Mouse (Mus musculus) hindbrain, embryonic 13.5 days (tissue): ENCODE measurements around the gene Cmc1. TPM values are rescaled to one million over a fixed set of nuclear protein-coding genes. Genes with fewer than 3 reads are reported as not detected.

ENCODE experiments used
- ATAC-seq: fragments of 200-750 bp; cut with Nextera tagmentation; 2 replicates; pipeline ENCODE4 v1.8.0; 2017; ENCODE audit warnings: moderate TSS enrichment; ENCODE audit not compliant: low FRiP score
- H3K27ac ChIP-seq: fragments of 300-500 bp; sonication (generic); 2 replicates; pipeline ENCODE4 v1.5.1; 2015; ENCODE audit warnings: inconsistent platforms, mild to moderate bottlenecking, moderate library complexity
- H3K27me3 ChIP-seq: fragments of 300-500 bp; sonication (generic); 2 replicates; pipeline ENCODE4 v1.6.1; 2015; ENCODE audit warnings: mild to moderate bottlenecking, inconsistent platforms
- H3K36me3 ChIP-seq: fragments of 300-500 bp; sonication (generic); 2 replicates; pipeline ENCODE4 v1.6.1; 2015; ENCODE audit warnings: mild to moderate bottlenecking, inconsistent platforms
- H3K4me1 ChIP-seq: fragments of 300-500 bp; sonication (generic); replicated peaks from 2 replicates; pipeline ENCODE4 v1.6.1; 2015; ENCODE audit warnings: inconsistent platforms
- H3K4me2 ChIP-seq: fragments of 300-500 bp; sonication (generic); 2 replicates; pipeline ENCODE4 v1.6.1; 2015; ENCODE audit warnings: inconsistent platforms, mild to moderate bottlenecking, moderate library complexity
- H3K4me3 ChIP-seq: fragments of 300-500 bp; sonication (generic); 2 replicates; pipeline ENCODE4 v1.5.1; 2015; ENCODE audit warnings: mild to moderate bottlenecking, inconsistent platforms
- H3K9ac ChIP-seq: fragments of 300-500 bp; sonication (generic); 2 replicates; pipeline ENCODE4 v1.6.1; 2015; ENCODE audit warnings: mild to moderate bottlenecking, inconsistent platforms
- H3K9me3 ChIP-seq: fragments of 300-500 bp; sonication (generic); 2 replicates; pipeline ENCODE4 v1.6.1; 2016; ENCODE audit warnings: inconsistent platforms
- WGBS: fragments of 180-500 bp; shearing (Covaris S2); methylation state at CpG from one replicate; pipeline ENCODE4 v1.1.7; 2015; 5-methylcytosine and 5-hydroxymethylcytosine counted together
- polyA plus RNA-seq: library from polyadenylated mRNA; unstranded; fragments of >200 nt; fragmentation: Nextera tagmentation; extraction: Ambion mirVana; gene quantifications from 2 replicates; pipeline ENCODE4 v1.2.1, GENCODE M21; 2015

Cmc1 gene
- polyA plus RNA-seq, result 39.5 and 43.5 TPM in 2 replicates

- Histone ChIP-seq H3K4me1 (peaks cover 23% of the 10 kb centered on the region), H3K9ac (peak within 1 kb of the TSS; percentile 87), H3K27me3 (no peaks in the 10 kb centered on the region), H3K27ac (peak within 1 kb of the TSS; percentile 88), H3K9me3 (no peaks in the 10 kb centered on the region), H3K4me2 (peak within 1 kb of the TSS; percentile 67), H3K4me3 (peak within 1 kb of the TSS; percentile 77), H3K36me3 (no peaks in the 10 kb centered on the region)
- WGBS, result 2% methylated on average over 56 of the region's 58 CpGs
- ATAC-seq, result peak; percentile 98
Observed at GRCm38 (mm10) chr9:118149407-118150402, at the start of gene Cmc1. Cmc1 (minus strand) TSS chr9:118150177.

GRCm38 (mm10) chr9:118198557-118198956, 48.6 kb upstream of the Cmc1 start:
- 100% methylated on average over 1 of the region's 1 CpGs for WGBS
- Histone ChIP-seq H3K27me3 (no peaks in the 10 kb centered on the region), H3K36me3 (no peaks in the 10 kb centered on the region), H3K4me1 (no peaks in the 10 kb centered on the region), H3K27ac (no peak overlapping the region), H3K4me2 (no peak overlapping the region), H3K9ac (no peak overlapping the region), H3K4me3 (no peak overlapping the region), H3K9me3 (no peaks in the 10 kb centered on the region)
- no peak for ATAC-seq

GRCm38 (mm10) chr9:118196661-118197390, 46.8 kb upstream of the Cmc1 start:
- Histone ChIP-seq H3K4me3 (no peak overlapping the region), H3K27me3 (no peaks in the 10 kb centered on the region), H3K4me2 (no peak overlapping the region), H3K36me3 (no peaks in the 10 kb centered on the region), H3K4me1 (no peaks in the 10 kb centered on the region), H3K9ac (no peak overlapping the region), H3K9me3 (no peaks in the 10 kb centered on the region), H3K27ac (no peak overlapping the region)
- no peak for ATAC-seq
- 85% methylated on average over 9 of the region's 9 CpGs for WGBS

- H3K36me3 ChIP-seq, result no peaks in the 10 kb centered on the region
- no peak overlapping the region for H3K9ac ChIP-seq
- H3K27ac ChIP-seq, result no peak overlapping the region
- H3K4me1 ChIP-seq, result no peaks in the 10 kb centered on the region
- H3K27me3 ChIP-seq, result no peaks in the 10 kb centered on the region
- no peak for ATAC-seq
- no peak overlapping the region for H3K4me2 ChIP-seq
- H3K4me3 ChIP-seq, result no peak overlapping the region
- WGBS, result 83% methylated on average over 1 of the region's 1 CpGs
- H3K9me3 ChIP-seq, result no peaks in the 10 kb centered on the region
Observed at GRCm38 (mm10) chr9:118193263-118193662, 43.3 kb upstream of the Cmc1 start.

GRCm38 (mm10) chr9:118191276-118191675, 41.3 kb upstream of the Cmc1 start:
- no peak for ATAC-seq

GRCm38 (mm10) chr9:118188374-118188773, 38.4 kb upstream of the Cmc1 start:
- Histone ChIP-seq H3K9me3 (no peaks in the 10 kb centered on the region), H3K4me3 (no peak overlapping the region), H3K27me3 (no peaks in the 10 kb centered on the region), H3K9ac (no peak overlapping the region), H3K4me2 (no peak overlapping the region), H3K27ac (no peak overlapping the region), H3K36me3 (no peaks in the 10 kb centered on the region), H3K4me1 (no peaks in the 10 kb centered on the region)
- ATAC-seq, result no peak
- WGBS, result 97% methylated on average over 6 of the region's 6 CpGs

More at GRCm38 (mm10) chr9:118191276-118191675, 41.3 kb upstream of the Cmc1 start:
- no peak overlapping the region for H3K4me3 ChIP-seq
- H3K27ac ChIP-seq, result no peak overlapping the region
- H3K4me2 ChIP-seq, result no peak overlapping the region
- WGBS, result 82% methylated on average over 10 of the region's 10 CpGs
- H3K9ac ChIP-seq, result no peak overlapping the region
- no peaks in the 10 kb centered on the region for H3K36me3 ChIP-seq
- H3K9me3 ChIP-seq, result no peaks in the 10 kb centered on the region
- H3K4me1 ChIP-seq, result no peaks in the 10 kb centered on the region
- H3K27me3 ChIP-seq, result no peaks in the 10 kb centered on the region

- Histone ChIP-seq H3K4me2 (no peak overlapping the region), H3K4me3 (no peak overlapping the region), H3K27me3 (no peaks in the 10 kb centered on the region), H3K36me3 (no peaks in the 10 kb centered on the region), H3K9me3 (no peaks in the 10 kb centered on the region), H3K9ac (no peak overlapping the region), H3K27ac (no peak overlapping the region), H3K4me1 (no peaks in the 10 kb centered on the region)
- 80% methylated on average over 7 of the region's 7 CpGs for WGBS
- ATAC-seq, result no peak
Observed at GRCm38 (mm10) chr9:118187420-118187819, 37.4 kb upstream of the Cmc1 start.

- WGBS, result 80% methylated on average over 10 of the region's 10 CpGs
- Histone ChIP-seq H3K27ac (no peak overlapping the region), H3K4me2 (no peak overlapping the region), H3K36me3 (no peaks in the 10 kb centered on the region), H3K4me1 (no peaks in the 10 kb centered on the region), H3K4me3 (no peak overlapping the region), H3K9me3 (no peaks in the 10 kb centered on the region), H3K27me3 (no peaks in the 10 kb centered on the region), H3K9ac (no peak overlapping the region)
- ATAC-seq, result no peak
Observed at GRCm38 (mm10) chr9:118186776-118187175, 36.8 kb upstream of the Cmc1 start.

- H3K4me1 ChIP-seq, result no peaks in the 10 kb centered on the region
- H3K27ac ChIP-seq, result no peak overlapping the region
- H3K27me3 ChIP-seq, result no peaks in the 10 kb centered on the region
- H3K9me3 ChIP-seq, result no peaks in the 10 kb centered on the region
- no peak overlapping the region for H3K9ac ChIP-seq
- ATAC-seq, result no peak
- no peak overlapping the region for H3K4me2 ChIP-seq
- no peak overlapping the region for H3K4me3 ChIP-seq
- 88% methylated on average over 18 of the region's 18 CpGs for WGBS
- no peaks in the 10 kb centered on the region for H3K36me3 ChIP-seq
Observed at GRCm38 (mm10) chr9:118179136-118180025, 29.4 kb upstream of the Cmc1 start.

- 91% methylated on average over 3 of the region's 3 CpGs for WGBS
- no peaks in the 10 kb centered on the region for H3K27me3 ChIP-seq
- H3K9ac ChIP-seq, result no peak overlapping the region
- no peaks in the 10 kb centered on the region for H3K36me3 ChIP-seq
- H3K4me2 ChIP-seq, result no peak overlapping the region
- H3K9me3 ChIP-seq, result no peaks in the 10 kb centered on the region; the same call in 1 of the 2 replicates
- H3K4me3 ChIP-seq, result no peak overlapping the region
- no peaks in the 10 kb centered on the region for H3K4me1 ChIP-seq
- ATAC-seq, result no peak
- H3K27ac ChIP-seq, result no peak overlapping the region
Observed at GRCm38 (mm10) chr9:118176687-118177086, 26.7 kb upstream of the Cmc1 start.

GRCm38 (mm10) chr9:118175411-118175810, 25.4 kb upstream of the Cmc1 start:
- ATAC-seq, result no peak
- Histone ChIP-seq H3K36me3 (no peaks in the 10 kb centered on the region; the same call in 1 of the 2 replicates), H3K4me3 (no peak overlapping the region), H3K27me3 (no peaks in the 10 kb centered on the region), H3K9ac (no peak overlapping the region), H3K4me2 (no peak overlapping the region), H3K9me3 (no peaks in the 10 kb centered on the region; the same call in 1 of the 2 replicates), H3K4me1 (no peaks in the 10 kb centered on the region), H3K27ac (no peak overlapping the region)
- 92% methylated on average over 4 of the region's 4 CpGs for WGBS
